Mouse (Mus musculus) spleen, adult 12 weeks (tissue): ENCODE data around the gene Jchain.
"Not testable (repeated sequence)": the region's sequence is repeated elsewhere in the genome, so short reads cannot be mapped to it uniquely, and the experiment has no call there.

ENCODE experiments used
- DNase-seq: peaks from one replicate; pipeline ENCODE4 v3.0.0; 2022; ENCODE audit warnings: low spot score

The Jchain gene

GRCm38 (mm10) chr5:88527657-88528056 is at the start of gene Jchain:
Gene Jchain, minus strand, starts transcription at chr5:88527891.
- DNase-seq = no peak

GRCm38 (mm10) chr5:88575506-88576338 is 48.0 kb upstream of the Jchain start:
- DNase-seq = no peak

GRCm38 (mm10) chr5:88574829-88575228 is 47.1 kb upstream of the Jchain start:
- no peak for DNase-seq

- no peak for DNase-seq
Observed at GRCm38 (mm10) chr5:88569541-88569940, 41.9 kb upstream of the Jchain start.

- DNase-seq = no peak
Observed at GRCm38 (mm10) chr5:88566034-88566841, 38.5 kb upstream of the Jchain start.

- DNase-seq = no peak
Observed at GRCm38 (mm10) chr5:88565148-88566033, 37.7 kb upstream of the Jchain start.

- DNase-seq = peak; percentile 69
Observed at GRCm38 (mm10) chr5:88564501-88565147, 36.9 kb upstream of the Jchain start, which contains the start of gene Rufy3. Gene Rufy3, plus strand, starts transcription at chr5:88565040.

GRCm38 (mm10) chr5:88562863-88563780 is 35.4 kb upstream of the Jchain start:
- no peak for DNase-seq

GRCm38 (mm10) chr5:88561080-88561814 is 33.6 kb upstream of the Jchain start:
- DNase-seq = no peak

GRCm38 (mm10) chr5:88558991-88559390 is 31.3 kb upstream of the Jchain start:
- no peak for DNase-seq

GRCm38 (mm10) chr5:88554086-88554886 is 26.6 kb upstream of the Jchain start, which contains the start of gene Utp3:
Gene Utp3, plus strand, starts transcription at chr5:88554462.
- peak; percentile 88 for DNase-seq

GRCm38 (mm10) chr5:88553271-88554085 is 25.8 kb upstream of the Jchain start:
- DNase-seq = no peak

GRCm38 (mm10) chr5:88545536-88545935 is 17.8 kb upstream of the Jchain start:
- DNase-seq = no peak

- not testable (repeated sequence) for DNase-seq
Observed at GRCm38 (mm10) chr5:88544411-88544810, 16.7 kb upstream of the Jchain start.

GRCm38 (mm10) chr5:88542651-88543282 is 15.1 kb upstream of the Jchain start:
- no peak for DNase-seq

- no peak for DNase-seq
Observed at GRCm38 (mm10) chr5:88540845-88541244, 13.2 kb upstream of the Jchain start.

- no peak for DNase-seq
Observed at GRCm38 (mm10) chr5:88534697-88535096, 7.0 kb upstream of the Jchain start.
